Mouse (Mus musculus) MN1 (cell line): ENCODE results near the gene Rlbp1.
A peak's percentile ranks its signal among the peaks of the same experiment; 100 is the strongest.

Experiments used
- DNase-seq: peaks from one replicate; pipeline ENCODE4 v3.0.0-alpha.2; 2016; ENCODE audit warnings: low spot score

Gene Rlbp1

DNA sequence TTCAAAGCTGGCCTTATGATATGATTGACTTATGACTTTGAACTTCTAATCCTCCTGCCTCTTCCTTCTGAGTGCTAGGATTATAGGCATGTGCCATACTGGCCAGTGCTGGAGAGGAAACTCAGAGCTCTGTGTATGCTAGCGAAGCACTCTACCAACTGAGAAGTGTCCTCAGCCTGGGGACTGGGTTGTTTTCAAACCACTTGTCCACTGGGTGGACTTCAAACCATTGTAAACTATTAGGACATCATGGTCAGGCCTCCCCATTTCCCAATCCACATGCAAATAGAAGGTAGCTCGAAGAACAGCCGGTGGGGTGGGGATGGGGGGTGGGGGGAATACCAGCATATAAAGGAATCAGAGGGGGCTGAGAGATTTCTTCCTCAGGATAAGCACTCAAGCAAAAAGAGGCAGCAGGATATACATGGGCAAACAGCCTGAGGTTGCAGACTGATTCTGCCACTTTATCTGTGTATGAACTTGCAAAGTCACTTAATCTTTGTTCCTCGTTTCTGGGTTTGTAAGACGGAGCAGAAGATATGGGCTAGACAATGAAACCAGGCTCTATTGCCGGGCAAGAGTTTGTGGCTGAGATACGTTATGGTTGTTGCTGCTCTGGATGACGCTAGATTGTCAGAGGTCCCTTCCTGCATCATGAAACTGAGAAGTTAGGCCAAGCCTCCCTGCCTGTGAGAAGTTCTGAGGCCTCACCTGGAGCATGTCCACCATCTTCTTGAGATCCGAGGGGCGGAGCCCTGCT, 10.2 kb downstream of the Rlbp1 start:
- no peak for DNase-seq

DNA sequence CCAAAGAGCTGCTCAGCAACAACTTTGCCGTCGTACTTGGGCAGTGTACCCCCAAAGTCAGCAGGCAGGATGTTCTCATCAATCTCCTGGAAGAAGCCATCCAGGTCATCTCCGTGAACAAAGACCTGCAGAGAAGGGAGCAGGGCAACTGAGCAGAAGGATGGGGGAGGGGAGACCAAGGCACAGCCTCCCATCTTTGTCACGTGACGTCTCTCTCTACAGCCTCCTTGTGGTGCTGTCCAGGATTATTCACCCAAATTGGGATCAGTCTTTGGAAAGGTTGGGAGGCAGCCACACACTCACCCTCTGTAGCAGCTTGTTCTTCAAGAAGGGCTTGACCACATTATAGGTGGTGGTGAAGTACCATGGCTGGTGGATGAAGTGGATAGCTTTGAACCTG, 11.3 kb downstream of the Rlbp1 start:
- DNase-seq, result no peak

DNA sequence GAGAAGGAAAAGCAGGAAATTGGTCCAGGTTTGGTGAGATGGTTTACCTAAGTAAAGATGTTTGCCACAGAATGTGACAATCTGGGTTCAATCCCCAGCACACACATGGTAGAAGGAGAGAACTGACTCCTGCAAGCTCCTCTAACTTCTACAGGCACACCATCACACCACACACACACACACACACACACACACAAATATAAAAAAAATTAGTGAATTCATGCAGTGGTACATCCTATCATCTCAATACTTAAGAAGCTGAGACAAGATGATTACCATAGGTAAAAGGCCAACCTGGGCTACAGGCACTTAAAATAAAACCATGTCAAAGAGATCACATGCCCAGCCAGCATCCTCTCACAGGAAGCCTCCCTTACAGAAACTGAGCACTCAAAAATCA, 12.8 kb downstream of the Rlbp1 start:
- DNase-seq, result no peak

DNA sequence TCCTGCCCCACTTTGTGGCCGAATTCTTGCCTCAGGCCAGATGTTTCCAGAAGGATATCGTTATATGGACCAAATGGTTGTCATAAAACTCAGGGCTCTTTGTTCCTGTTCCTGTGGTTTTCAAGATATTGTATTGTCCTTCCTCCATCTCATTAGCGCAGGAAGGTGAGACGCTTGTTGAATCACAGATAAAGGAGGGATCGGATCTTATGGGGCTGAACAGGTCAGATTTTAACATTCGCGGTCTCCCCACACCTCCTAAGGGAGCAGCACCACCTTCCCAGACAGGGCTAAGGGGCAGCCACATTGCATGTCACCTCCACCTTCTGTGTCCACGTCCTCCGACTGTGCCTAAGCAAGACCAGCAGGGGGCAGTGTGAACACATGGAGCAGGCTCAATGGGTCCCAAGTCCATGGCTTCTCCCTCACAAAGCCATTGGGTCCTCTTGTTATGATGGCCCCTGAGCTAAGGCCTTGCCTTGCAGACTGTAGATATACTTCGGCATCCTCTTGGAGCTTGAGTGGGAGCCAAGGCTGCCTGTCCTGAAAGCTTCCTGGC, 15.4 kb downstream of the Rlbp1 start:
- peak; percentile 69 for DNase-seq

DNA sequence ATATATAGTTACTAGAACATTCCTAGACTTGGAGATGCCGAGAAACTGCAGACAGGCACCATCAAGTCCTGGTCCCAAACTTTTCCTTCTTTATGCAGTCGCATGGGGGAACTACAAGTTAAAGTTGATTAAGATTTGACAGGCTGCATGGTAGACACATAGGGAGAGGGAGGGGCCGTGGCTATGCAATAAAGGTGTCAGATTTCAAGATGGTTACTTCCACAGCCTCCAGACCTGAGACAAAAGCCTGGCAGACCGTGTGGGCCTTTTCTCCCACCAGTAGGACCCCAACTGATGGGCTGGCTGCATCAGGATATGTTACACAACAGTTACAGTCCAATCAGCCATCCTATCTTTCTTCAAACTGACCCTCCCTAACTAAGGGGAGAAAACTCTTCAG, 17.4 kb downstream of the Rlbp1 start:
- no peak for DNase-seq

DNA sequence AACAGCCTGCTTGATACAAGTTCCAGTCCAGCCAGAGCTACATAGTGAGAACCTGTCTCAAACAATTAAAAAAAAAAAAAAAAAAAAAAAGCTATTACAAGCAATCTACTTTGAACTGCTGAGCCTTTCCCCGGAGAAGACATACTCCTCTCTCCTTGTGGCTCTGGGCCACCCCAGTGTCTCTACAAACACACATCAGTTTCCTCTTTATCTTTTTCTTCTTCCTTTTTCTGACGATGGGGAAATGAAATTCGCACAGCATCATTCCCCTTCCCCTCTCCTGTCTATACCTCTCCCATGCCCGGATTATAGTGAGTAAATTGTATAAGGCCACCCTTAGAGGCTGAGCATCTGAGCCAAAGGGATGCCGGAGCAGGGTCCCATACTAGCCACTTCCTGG, 18.2 kb downstream of the Rlbp1 start:
- DNase-seq, result no peak

DNA sequence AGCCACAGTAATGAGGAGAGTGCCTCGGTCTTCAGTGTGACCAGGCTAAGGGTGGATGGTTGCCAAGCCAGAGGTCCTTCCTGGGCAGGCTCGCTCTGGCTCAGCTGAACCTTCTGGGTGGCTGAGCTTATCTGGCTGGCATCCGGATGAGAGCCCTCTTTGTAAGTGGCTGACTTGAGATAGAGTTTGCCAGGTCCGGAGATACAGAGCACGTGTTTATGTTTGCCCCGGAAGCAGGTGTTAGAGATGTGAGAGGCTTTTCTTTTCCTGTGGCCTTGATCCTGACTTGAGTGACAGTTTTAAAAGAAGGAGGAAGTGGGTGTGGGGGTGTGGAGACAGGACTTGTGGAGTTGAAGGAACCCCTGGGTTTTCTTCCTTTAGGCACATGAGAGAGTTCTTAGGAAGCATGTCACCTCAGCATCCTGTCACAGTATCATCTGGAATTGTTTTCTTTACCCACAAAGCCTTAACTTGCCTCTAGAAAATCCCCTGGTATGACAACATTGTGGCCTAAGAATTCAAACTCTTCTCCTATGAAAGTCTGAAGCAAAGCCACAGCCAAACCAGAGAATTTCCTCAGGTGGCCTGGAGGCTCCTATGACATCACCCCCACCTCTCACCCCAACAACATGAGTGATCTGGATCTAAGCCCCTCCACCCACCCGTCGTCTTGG, 23.3 kb downstream of the Rlbp1 start:
- DNase-seq, result peak; percentile 39

DNA sequence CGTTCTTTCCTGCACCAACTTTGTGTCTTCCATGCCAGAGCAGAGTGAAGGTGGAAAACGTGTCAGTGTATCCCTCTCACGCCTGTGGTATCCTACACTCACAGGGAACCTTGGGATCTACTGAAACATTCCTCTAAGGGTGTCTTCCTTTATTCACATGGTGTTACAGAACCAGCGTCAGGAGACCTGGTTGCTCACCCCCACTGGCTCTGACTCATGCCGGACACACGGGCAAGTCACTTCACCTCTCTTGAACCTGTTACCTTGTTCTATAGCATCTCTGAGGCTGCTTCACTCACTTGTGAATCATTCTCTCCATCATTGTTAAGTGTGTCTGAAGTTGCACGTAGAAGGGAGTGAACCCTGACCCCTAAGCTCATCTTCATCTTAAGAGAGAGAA, 24.0 kb downstream of the Rlbp1 start:
- no peak for DNase-seq

DNA sequence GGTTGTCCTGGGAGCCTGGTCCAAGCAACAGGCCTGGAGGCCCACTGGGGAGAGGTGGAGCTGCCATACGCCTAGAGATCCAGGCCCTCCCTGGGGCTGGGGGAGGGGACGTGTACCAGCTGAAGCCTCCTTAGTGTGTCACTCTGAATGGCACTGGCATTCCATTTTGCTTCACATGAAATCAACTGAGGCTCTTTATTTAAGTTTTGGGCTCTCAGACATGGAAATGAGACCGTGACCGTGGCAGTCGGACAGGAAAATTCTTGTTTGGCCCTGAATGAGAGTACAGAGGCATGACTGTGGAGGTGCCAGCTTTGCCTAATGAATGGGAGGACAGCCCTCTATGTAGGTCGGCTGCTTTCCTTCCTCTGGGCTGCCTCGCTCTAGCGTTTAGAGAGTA, 24.6 kb downstream of the Rlbp1 start:
- no peak for DNase-seq

DNA sequence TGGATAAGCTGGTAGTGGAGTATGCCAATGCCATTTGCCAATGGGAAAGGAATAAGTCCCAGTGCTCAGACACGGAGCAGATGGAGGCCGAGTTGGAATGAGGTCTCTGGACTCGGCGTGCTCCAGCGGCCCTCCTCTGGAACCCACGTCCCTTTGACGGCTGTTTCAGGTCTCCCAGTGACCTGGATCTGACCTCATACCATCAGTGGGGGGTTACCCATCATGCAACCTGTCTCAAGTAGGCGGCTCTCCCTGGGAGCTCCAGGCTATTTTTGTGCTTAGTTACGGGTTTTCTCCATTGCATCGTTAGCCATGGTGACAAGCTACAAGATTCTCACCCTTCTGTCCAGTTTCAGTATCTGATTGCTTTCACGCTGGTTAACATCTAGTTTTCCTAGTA, 26.8 kb downstream of the Rlbp1 start:
- no peak for DNase-seq

DNA sequence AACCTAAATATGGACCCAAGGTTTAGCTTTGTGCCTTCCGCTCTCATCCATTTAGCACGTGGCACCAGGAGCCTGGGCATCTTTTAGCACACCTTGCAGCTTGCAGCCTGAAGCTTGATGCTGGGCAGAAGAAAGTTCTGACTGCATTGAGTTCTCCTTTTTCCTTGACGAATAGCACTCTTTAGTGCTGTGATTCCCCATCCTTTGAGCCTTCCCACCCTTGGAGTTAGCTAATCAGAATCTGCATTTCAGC, 27.7 kb downstream of the Rlbp1 start:
- no peak for DNase-seq

DNA sequence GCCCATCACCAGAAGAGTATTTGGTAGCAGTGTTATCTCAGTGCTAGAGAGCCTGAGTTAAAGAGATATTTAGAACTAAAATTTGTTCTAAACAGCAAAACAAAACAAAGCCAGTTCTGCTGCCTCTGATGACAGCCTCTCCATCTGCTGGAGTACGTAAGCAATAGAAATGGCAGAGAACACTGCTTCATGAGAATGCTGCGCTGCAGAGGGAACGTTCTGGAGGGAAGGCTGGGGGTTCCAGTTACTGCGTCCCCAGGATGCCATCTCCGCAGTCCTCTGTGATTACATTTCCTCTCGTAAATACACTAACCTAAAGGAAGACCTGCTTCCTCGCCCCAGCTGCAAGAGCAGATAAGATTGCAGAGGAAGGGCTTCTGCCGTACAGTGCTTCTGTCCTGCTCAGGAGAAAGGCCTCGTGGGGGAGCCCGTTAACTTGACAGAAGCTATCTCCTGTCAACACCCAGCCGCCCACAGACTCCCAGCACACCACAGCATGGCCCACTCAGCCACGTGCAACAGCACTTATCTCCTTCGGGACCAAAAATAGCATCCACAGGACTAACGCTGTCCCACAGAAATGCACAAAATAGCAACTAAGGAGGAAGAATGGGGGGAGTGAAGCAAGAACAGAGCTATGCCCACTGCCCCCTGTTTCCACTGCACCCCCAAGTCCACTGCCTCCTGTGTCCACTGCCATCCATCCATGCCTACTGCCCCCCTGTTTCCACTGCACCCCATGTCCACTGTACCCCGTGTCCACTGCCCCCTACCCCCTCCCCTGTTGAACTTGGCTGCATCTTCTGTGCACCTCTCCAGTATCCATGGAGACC, 28.3 kb downstream of the Rlbp1 start:
- DNase-seq, result peak; percentile 23

DNA sequence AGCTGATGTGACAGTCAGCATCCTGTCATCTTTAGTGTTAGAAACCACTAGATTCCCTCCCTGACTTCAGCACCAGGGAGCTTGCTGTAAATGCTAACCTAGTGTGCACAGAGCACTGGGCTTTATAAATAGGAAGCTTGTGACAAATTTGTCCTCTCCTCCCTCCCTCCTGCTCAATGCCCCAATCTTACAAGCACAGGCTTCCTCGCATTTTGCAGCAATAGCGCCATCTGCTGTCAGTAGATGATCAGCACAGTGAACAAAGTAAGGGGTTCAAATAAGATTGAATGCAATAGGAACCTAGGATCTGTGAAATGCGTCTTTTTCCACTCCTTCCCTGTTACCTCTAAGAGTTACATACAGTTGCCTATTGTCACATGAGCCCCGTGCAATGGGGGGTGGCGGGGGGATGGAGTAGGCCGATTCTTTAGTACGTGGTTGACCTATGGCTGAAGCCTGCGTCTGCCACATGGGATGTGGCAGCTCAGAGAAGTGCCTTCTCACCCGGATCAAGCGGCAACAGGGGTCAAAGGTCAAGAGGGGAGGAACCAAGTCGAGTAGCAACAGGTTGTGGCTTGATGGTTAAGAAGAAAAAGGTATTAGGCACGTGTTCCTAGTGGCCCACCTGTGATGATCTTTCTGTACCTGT, 37.0 kb downstream of the Rlbp1 start:
- peak; percentile 80 for DNase-seq

DNA sequence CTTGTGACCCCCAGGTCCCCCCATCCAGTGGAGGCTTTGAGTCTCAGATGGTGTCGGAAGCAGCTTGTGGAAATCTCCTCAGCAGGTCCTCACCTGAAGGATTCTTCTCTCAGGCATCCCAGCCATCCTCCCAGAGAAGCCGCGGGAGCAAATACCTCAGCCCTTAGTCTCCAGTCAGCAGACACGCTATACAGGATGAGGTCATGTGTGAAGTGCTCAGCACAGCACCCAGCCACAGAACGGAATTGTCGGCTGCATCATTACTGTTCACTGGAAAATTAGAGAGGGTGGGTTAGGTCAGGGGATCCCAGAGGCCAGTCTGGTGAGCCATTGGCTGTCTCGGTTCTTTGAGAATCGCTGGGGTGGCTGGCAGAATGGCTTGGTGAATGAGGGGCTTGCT, 38.0 kb downstream of the Rlbp1 start:
- no peak for DNase-seq

DNA sequence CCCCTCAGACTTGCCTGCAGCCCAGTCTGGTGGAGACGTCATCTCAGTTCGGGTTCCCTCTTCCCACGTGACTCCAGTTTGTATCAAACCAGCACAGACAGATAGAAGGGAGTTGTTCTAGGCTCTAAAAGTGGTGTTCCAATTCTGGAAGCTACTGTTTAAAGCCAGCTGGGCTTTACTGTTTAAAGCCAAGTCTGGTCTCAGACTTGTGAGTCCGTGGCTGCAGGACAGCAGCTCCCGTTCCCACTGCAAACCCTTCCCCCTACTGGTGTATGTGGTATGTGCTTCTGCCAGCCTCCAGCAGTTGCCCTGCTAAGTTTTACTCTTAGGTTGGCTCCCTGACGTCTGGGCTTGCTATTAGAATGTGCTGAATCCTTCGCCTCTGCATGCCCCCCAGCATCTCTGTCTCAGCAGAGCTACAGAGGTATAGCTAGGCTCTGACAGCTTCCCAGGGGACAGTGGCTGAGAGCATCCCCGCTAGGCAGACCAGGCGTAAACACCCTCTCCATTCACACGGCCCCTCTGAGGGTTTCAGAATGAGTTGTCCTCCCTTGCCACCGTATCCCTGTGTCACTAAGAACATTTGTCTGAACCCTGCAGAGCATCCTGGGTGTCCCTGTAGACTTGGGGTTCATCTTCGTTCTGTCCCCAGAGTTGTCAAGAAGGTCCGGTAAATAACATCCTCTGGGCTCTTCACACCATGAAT, 39.6 kb downstream of the Rlbp1 start:
- no peak for DNase-seq

DNA sequence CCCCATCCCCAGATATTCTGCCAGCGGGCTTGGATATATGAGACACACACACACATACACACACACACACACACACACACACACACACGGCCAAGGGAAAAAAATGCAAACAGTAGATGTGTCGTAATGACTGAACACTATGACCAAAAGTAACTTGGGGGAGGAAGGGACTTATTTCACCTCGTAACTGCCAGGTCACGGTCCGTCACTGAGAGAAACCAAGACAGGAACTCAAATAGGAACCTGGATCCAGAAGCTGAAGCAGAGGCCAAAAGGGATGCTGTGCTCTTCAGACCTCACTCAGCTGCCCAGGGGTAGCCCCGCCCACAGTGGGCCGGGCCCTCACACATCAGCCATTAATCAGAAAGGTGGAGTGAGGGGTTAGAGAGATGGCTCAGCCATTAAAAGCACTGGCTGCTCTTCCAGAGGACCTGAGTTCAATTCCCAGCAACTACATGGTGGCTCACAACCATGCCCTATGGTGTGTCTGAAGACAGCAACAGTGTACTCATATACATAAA, 40.2 kb downstream of the Rlbp1 start:
- DNase-seq, result no peak

DNA sequence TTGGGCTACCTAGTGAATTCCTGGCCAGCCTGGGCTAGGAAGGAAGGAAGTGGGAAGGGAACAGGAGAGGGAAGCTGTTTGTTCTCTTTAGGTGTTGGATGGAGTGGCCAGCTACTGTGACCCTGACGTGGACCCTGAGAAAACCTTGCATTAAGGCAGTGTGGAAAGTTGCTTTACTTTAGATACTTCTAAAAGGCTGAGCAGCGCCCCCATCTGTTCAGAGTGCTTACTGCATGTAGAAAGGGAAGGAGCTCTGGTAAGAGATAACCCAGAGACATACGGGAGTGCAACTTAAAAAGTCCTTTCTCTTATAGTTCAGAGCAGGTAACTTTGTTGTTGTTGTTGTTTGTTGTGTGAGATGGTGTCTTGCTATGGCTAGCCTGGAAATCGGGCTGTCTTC, 40.9 kb downstream of the Rlbp1 start:
- DNase-seq, result peak; percentile 69

DNA sequence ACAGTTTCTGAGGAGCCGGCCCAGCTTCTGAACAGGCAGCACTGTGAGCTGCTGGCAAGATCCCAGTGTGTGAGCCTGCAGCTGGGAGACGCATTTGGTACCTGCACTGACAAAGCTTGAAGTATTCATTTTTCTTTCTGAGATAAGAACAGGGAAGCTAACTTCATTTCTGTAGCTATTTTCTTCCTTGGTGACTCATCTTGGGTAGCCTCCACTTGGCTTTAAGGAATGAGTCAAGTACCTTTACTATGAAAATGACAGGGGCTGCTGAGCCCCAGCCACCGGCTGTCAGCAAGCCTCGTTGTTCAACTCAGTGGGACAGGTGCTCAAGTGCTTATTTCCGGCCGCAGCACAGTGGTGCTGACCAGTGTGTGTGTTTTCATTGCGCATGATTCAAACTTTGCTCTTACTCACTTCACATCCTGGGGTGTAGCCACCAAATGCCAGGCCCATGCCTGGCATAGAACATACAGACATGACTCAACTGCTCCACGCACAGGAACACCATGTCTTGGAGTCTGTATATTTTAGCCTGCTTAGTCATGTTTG, 50.4 kb downstream of the Rlbp1 start:
- DNase-seq, result peak; percentile 21

DNA sequence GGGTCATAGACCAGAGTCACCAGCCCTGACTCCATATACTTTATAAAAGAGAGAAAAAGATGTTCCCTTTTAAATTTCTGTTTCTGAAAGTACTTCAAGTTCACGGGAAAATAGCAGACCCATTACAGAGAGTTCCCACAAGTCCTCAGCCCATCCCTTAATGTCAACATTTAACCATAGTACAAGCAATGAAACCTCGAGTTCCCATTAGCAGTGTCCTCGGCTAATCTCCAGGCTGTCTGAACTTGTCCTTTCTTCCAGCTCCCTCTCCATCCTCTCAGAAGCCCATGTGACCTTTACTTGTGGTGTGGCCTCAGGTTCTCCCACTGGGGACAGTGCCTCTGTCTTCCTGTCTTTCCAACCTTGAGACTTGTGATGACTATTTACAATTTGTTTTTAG, 53.4 kb downstream of the Rlbp1 start:
- no peak for DNase-seq

DNA sequence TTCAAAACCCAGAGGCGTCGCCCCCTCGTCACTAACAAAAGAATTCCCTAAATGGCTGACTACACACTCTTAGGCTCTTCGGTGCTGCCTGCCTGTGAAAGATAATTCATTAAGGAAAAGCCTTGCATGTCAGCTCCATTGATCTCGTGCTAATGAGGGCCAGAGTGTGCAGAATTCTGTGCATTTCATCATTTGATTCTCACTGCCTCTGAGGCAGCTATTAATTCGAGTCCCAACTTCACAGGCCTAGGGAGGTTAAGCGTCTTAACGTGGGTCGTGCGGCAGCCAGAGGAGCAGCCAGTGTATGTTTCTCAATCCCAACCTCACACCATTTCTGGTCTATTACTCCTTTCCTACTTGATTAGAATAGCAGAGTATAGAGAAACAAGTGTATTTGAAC, 55.7 kb downstream of the Rlbp1 start:
- DNase-seq, result no peak

DNA sequence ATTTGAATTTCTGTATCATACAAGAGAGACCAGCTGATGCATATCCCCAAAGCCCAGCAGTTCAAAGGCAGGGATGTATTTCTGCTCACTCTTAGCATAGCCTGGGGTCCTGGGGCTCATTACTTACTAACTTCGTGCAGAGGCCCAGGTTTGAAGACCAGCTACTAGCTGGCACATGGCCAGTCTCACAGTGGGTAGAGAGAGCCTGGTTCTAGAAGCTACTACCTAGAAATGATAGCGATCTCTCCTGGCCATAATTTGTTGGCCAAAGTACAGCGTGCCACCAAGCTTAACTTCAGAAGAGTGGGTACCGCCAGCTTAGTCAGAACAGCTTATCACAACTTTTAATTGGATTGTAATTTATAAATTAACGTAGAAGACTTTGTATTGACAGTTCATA, 58.1 kb downstream of the Rlbp1 start:
- no peak for DNase-seq
